In the genomic region with DNA sequence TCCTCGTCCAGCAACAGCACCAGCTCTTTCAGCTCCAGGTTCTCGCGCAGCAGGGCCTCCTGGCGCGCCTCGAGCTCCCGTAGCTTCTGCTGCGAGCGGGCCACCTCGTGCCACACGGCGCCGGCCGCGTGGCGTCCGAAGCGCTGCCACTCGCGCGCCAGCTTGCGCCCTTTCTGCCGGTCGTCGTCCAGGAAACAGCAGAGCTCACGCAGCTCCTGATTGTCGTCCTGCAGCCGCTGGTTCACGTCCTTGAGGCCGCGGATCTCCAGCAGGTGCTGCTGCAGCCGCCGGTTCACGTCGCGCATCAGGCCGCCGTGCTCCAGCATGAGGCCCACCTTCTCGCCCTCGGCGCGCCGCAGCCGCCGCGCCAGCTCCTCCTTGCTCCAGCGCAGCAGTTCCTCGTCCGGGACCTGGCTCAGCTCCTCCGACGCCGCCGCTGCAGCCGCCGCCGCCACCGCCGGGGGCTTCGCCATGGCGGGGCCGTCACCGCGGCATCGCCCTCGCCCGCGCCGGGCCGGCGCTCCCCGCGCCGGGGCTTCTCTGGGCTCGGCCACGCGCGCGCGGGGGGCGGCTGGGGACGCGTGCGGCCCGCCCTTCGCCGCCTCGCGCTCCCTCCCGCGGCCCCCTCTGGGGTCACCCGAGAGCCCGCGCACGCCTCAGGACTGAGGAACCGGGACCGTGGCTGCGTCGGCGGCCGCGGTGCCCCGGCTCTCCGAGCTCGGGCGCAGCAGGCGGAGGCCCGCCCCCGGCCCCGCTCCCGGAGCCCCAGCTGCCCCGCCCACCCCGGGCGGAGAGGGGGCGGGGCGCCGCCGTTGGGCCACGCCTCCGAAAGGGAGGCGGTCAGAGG, we compare ENCODE assay signal across 8 mouse cellular contexts. TPM values are rescaled to one million over a fixed set of nuclear protein-coding genes. Genes with fewer than 3 reads are reported as not detected.
DNase-seq lines count a peak whose midpoint lies in the region; ATAC-seq and TF ChIP-seq lines count a peak whose summit lies in the region.

Gene Ccdc85c (minus strand): TSS at position 765 of the 847 bp plus-strand sequence.

- peak; percentile 37 for TF ChIP-seq CTCF in forebrain, postnatal 0 days (IDR thresholded peaks at IDR 0.05; ENCODE audit: low read depth)

- peak within 1 kb of the TSS; percentile 94 for H3K27ac ChIP-seq in forebrain, postnatal 0 days (ENCODE audit: low read depth, low read length)
- H3K27ac ChIP-seq in hindbrain, embryonic 12.5 days = peak within 1 kb of the TSS; percentile 98
- H3K27ac ChIP-seq in limb, embryonic 10.5 days = peak within 1 kb of the TSS; percentile 93
- H3K27ac ChIP-seq in midbrain, embryonic 15.5 days = peak within 1 kb of the TSS; percentile 95

- peak within 1 kb of the TSS; percentile 91 for H3K4me2 ChIP-seq in forebrain, postnatal 0 days (ENCODE audit: low read depth)
- H3K4me2 ChIP-seq in hindbrain, embryonic 12.5 days (replicated peaks) = peak within 1 kb of the TSS; percentile 94
- H3K4me2 ChIP-seq in midbrain, embryonic 15.5 days = peak within 1 kb of the TSS; percentile 71

- DNase-seq in thymus, adult 18-20 months = peak; percentile 41 to 42
- no peak for DNase-seq in thymus, postnatal 25 days
- DNase-seq in cerebellum, adult 11 months = peak; percentile 63
- peak; percentile 74 for DNase-seq in forebrain, postnatal 0 days
- peak; percentile 74 for DNase-seq in limb, embryonic 10.5 days (ENCODE audit: low spot score)
- peak; percentile 71 for DNase-seq in thymus, postnatal 14 days

- no peaks in the 10 kb centered on the region for H3K36me3 ChIP-seq in forebrain, postnatal 0 days (ENCODE audit: insufficient read depth)
- no peaks in the 10 kb centered on the region for H3K36me3 ChIP-seq in hindbrain, embryonic 12.5 days
- 0 out of 2 replicates have a peak, but pooled peaks cover 3% of the 10 kb centered on the region for H3K36me3 ChIP-seq in limb, embryonic 10.5 days
- no peaks in the 10 kb centered on the region for H3K36me3 ChIP-seq in midbrain, embryonic 15.5 days (replicated peaks)

- no peaks in the 10 kb centered on the region for H3K9me3 ChIP-seq in forebrain, postnatal 0 days (ENCODE audit: low read length)
- H3K9me3 ChIP-seq in hindbrain, embryonic 12.5 days (replicated peaks) = no peaks in the 10 kb centered on the region
- H3K9me3 ChIP-seq in limb, embryonic 10.5 days (replicated peaks) = no peaks in the 10 kb centered on the region
- H3K9me3 ChIP-seq in midbrain, embryonic 15.5 days = no peaks in the 10 kb centered on the region

- peak within 1 kb of the TSS; percentile 71 for H3K9ac ChIP-seq in forebrain, postnatal 0 days
- peak within 1 kb of the TSS; percentile 93 for H3K9ac ChIP-seq in hindbrain, embryonic 12.5 days
- peak within 1 kb of the TSS; percentile 85 for H3K9ac ChIP-seq in midbrain, embryonic 15.5 days

- 2% methylated on average over 91 of the region's 120 CpGs for WGBS in forebrain, postnatal 0 days
- WGBS in hindbrain, embryonic 12.5 days = under 1% methylated on average over 115 of the region's 120 CpGs
- 1% methylated on average over 116 of the region's 120 CpGs for WGBS in limb, embryonic 10.5 days
- 0% methylated on average over 87 of the region's 120 CpGs for WGBS in midbrain, embryonic 15.5 days

- peak; percentile 57 for ATAC-seq in forebrain, postnatal 0 days
- no peak for ATAC-seq in hindbrain, embryonic 12.5 days (ENCODE audit: low FRiP score)
- peak; percentile 67 for ATAC-seq in midbrain, embryonic 15.5 days (replicated peaks)

- H3K4me3 ChIP-seq in forebrain, postnatal 0 days (ENCODE audit: low read depth, low read length) = peak within 1 kb of the TSS; percentile 82
- H3K4me3 ChIP-seq in hindbrain, embryonic 12.5 days = peak within 1 kb of the TSS; percentile 87
- H3K4me3 ChIP-seq in limb, embryonic 10.5 days = peak within 1 kb of the TSS; percentile 68
- H3K4me3 ChIP-seq in midbrain, embryonic 15.5 days = peak within 1 kb of the TSS; percentile 90

- H3K27me3 ChIP-seq in forebrain, postnatal 0 days (ENCODE audit: insufficient read depth, low read length) = no peaks in the 10 kb centered on the region
- H3K27me3 ChIP-seq in hindbrain, embryonic 12.5 days = no peaks in the 10 kb centered on the region
- peaks cover 51% of the 10 kb centered on the region for H3K27me3 ChIP-seq in limb, embryonic 10.5 days (ENCODE audit: low read depth, poor library complexity, severe bottlenecking)
- H3K27me3 ChIP-seq in midbrain, embryonic 15.5 days (replicated peaks) = no peaks in the 10 kb centered on the region

- H3K4me1 ChIP-seq in forebrain, postnatal 0 days (ENCODE audit: insufficient read depth) = peaks cover 45% of the 10 kb centered on the region
- H3K4me1 ChIP-seq in hindbrain, embryonic 12.5 days = peaks cover 77% of the 10 kb centered on the region
- peaks cover 81% of the 10 kb centered on the region for H3K4me1 ChIP-seq in limb, embryonic 10.5 days
- peaks cover 69% of the 10 kb centered on the region for H3K4me1 ChIP-seq in midbrain, embryonic 15.5 days

RNA-seq across cellular contexts. Expression of gene Ccdc85c, which starts in this region (rescaled TPM):
- total RNA-seq in forebrain, postnatal 0 days (2014; rRNA removed) = 66.1 and 68.0 TPM in 2 replicates
- polyA plus RNA-seq in forebrain, postnatal 0 days (2015; fragmentation: Nextera tagmentation; extraction: Ambion mirVana) = 15.5 and 16.2 TPM in 2 replicates
- polyA plus RNA-seq in hindbrain, embryonic 12.5 days (2016; fragmentation: Nextera tagmentation; extraction: Ambion mirVana) = 15.2 and 16.3 TPM in 2 replicates
- polyA plus RNA-seq in limb, embryonic 10.5 days (2016; fragmentation: Nextera tagmentation; extraction: Ambion mirVana) = 5.4 and 6.2 TPM in 2 replicates
- polyA plus RNA-seq in midbrain, embryonic 15.5 days (2015; fragmentation: Nextera tagmentation; extraction: Ambion mirVana) = 15.3 and 15.8 TPM in 2 replicates
